Mouse (Mus musculus) cerebellum, adult 2 months (tissue): ENCODE data around the gene Tead3.
"Not testable (repeated sequence)": the region's sequence is repeated elsewhere in the genome, so short reads cannot be mapped to it uniquely, and the experiment has no call there.

ENCODE experiments used
- CTCF ChIP-seq: fragments of 200-500 bp; IDR thresholded peaks from 2 replicates; pipeline ENCODE4 v1.5.1; 2011; ENCODE audit warnings: low read depth, mild to moderate bottlenecking, control low read depth, low read length, moderate library complexity, borderline replicate concordance; ENCODE audit not compliant: insufficient read depth
- POLR2A ChIP-seq: fragments of 200-500 bp; IDR thresholded peaks from 2 replicates; pipeline ENCODE4 v1.6.1; 2011; ENCODE audit warnings: low read length, control low read depth, borderline replicate concordance; ENCODE audit not compliant: insufficient read depth

GRCm38 (mm10) chr17:28358576-28359261 is 8.1 kb upstream of the Tead3 start:
- not testable (repeated sequence) for TF ChIP-seq CTCF, POLR2A
